Comparison of ENCODE assay signal across 23 mouse cellular contexts in genomic region chr7:114053720-114054119, GRCm38 (mm10).
"Had no signal": no experiment of that assay in that cellular context is flagged by ENCODE, and none has a peak within 500 bp of the region (broad histone marks: within the 10 kb centered on the region; RNA-seq: fewer than 3 reads in every experiment).

No protein-coding gene starts in this region.

- DNase-seq: kidney, postnatal 25 days; layer of hippocampus, adult 9-11 months; liver; lung, embryonic 14.5 days; retina, postnatal 1 day; right cerebral cortex, postnatal 25 days; spleen, adult 18-20 months; thymus, adult 2 months; thymus, postnatal 14 days; thymus, postnatal 4 days had no signal

- H3K27me3 ChIP-seq: limb, embryonic 13.5 days; liver, embryonic 12.5 days; liver, embryonic 15.5 days; megakaryocyte, embryonic 14.5 days; midbrain, embryonic 13.5 days; neural tube, embryonic 13.5 days; stomach, embryonic 15.5 days had no signal

- H3K4me1 ChIP-seq: limb, embryonic 10.5 days; limb, embryonic 13.5 days; liver, embryonic 15.5 days had no signal

- H3K27ac ChIP-seq: kidney, postnatal 0 days; layer of hippocampus, adult 2 months; limb, embryonic 10.5 days; limb, embryonic 13.5 days; liver, embryonic 12.5 days; liver, embryonic 15.5 days; midbrain, embryonic 10.5 days; midbrain, embryonic 13.5 days; neural tube, embryonic 13.5 days; stomach, embryonic 15.5 days had no signal

- H3K4me2 ChIP-seq: limb, embryonic 13.5 days; liver, embryonic 12.5 days; liver, embryonic 15.5 days; lung, embryonic 14.5 days; midbrain, embryonic 13.5 days; neural tube, embryonic 13.5 days; stomach, embryonic 15.5 days had no signal

- H3K9me3 ChIP-seq: limb, embryonic 10.5 days; limb, embryonic 13.5 days; liver, embryonic 12.5 days; liver, embryonic 15.5 days; megakaryocyte, embryonic 14.5 days; midbrain, embryonic 10.5 days; midbrain, embryonic 13.5 days; neural tube, embryonic 13.5 days; stomach, embryonic 15.5 days had no signal

- H3K36me3 ChIP-seq: midbrain, embryonic 13.5 days; neural tube, embryonic 13.5 days; stomach, embryonic 15.5 days had no signal

- ATAC-seq: liver, embryonic 12.5 days; midbrain, embryonic 13.5 days; midbrain, embryonic 16.5 days had no signal

- H3K9ac ChIP-seq: limb, embryonic 13.5 days; liver, embryonic 12.5 days; liver, embryonic 15.5 days; lung, embryonic 14.5 days; midbrain, embryonic 13.5 days; neural tube, embryonic 13.5 days; stomach, embryonic 15.5 days had no signal

- H3K4me3 ChIP-seq: layer of hippocampus, adult 2 months; limb, embryonic 10.5 days; limb, embryonic 13.5 days; liver, embryonic 12.5 days; liver, embryonic 15.5 days; megakaryocyte, embryonic 14.5 days; midbrain, embryonic 10.5 days; midbrain, embryonic 13.5 days; myocyte; neural tube, embryonic 13.5 days; stomach, embryonic 15.5 days had no signal
